Mouse (Mus musculus): ENCODE data around the gene Atp5g3.
A peak's percentile ranks its signal among the peaks of the same experiment; 100 is the strongest.

The Atp5g3 gene

DNA sequence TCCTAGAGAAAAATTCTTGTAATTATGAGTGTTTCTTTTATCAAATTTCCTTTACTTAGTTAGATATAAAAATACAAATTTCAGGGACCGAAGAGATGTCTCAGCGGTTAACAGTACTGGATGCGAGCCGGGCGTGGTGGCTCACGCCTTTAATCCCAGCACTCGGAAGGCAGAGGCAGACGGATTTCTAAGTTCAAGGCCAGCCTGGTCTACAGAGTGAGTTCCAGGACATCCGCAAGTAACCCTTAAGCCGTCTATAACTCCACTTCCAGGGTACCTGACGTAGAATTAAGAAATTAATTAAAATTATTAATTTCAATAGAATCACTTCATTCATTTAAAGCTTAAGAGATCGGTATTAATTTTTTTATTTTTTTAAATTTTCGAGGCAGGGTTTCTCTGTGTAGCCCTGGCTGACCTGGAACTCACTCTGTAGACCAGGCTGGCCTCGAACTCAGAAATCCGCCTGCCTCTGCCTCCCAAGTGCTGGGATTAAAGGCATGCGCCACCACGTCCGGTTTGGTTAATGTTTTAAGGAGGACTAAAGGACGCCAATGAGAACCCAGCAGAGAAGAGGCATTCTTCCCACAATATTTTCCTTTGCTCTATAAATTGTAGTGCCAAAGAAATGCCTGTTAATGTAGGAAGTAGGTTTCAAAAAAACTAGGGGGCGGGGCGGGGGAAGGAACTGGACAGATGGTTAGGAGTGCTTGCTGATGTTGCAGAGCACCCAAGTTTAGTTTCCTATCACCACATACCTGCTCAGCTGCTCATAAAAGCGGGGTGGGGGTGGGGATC lies 17.5 kb downstream of the Atp5g3 start:
- peak; percentile 34 for DNase-seq

DNA sequence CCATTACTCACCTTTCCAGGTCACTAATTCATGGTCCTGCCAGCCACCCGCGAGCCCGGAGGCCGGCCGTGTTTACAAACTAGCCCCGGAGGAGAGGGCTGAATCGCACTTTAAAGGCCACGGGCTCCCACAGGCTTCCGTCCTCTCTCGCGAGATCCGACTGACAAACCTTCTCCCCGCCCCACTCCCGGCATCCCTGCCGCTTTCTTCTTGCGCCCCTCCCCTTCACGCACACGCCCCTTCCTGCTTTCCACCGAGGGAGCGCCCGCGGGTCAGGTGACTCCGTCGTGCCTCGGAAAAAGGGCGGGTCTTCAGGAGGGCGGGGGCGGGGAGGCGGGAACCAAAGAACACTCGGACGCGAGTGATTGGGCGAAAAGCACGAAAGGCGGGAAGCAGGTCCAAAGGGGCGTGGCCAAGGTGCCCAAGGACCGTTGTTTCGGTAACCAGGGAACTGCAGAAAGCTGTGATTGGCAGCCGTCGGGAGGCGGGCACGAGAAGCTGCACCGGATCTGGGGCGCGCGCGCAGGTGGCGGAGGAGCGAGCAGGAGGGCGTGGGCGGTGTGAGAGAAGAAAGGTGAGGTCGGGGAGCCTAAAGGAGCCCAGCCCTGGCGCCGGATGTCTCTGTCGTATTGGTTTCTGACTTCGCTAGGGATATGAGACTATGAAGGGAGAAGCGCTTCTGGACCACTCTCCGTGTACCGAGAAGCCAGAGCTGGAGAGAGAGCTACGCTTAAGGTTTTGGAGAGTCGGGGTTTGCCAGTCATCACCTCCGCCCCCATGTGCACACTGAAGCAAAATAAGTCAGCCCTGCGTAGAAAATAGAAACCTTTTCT lies 18.4 kb downstream of the Atp5g3 start, which contains the start of gene Atf2:
Gene Atf2, minus strand, starts transcription at position 176 of the 833 bp plus-strand sequence.
- DNase-seq = peak; percentile 100

DNA sequence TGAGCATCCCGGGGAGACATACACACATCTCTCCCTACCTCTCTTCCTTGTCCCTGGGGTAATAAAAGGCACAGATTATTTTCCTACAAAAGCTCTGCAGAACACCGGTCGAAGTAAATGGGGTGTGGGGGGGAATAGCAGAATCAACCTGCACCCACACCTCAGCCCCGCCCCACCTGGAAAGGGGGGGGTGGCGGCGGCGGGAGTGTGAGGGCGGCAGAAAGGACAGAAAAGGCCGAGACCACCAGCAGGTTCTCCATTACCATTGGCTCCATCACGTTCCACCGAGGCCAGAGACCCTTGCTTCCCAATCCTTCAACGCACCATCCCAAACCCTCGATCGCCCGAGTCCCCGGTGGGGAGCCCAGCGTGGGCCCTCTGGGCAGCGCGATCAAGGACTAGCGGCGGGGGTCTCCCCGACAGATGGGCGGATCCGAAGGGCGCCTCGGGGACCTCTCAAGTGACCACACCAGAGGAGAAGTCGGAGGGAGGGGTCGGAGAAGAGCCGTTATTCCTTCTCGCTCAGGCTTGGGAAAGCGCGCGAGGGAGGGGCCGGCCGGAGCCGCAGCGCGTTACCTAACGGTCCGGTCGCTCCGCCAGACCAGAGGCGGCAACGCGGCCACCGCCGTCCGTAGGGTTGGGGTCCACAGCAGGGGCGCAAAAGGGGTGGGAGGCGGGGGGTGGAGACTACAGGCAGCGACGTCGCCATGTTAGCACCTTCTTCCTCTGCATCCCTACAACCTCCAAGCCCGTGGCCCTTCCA lies 19.2 kb downstream of the Atp5g3 start:
- peak; percentile 74 for DNase-seq

DNA sequence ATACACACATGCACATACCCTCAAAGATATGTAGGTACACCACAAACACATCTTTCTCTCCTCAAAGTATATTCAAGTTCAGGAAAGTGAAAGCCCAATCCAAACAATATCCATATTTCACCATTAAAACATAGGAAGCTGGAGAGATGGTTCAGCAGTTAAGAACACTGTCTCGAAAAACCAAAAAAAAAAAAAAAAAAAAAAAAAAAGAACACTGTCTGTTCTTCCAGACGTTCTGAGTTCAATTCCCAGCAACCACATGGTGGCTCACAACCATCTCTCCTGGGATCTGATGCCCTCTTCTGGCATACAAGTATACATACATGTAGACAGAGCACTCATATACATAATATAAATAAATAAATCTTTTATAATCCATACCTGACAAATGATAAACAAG lies 25.1 kb downstream of the Atp5g3 start:
- no peak for DNase-seq

GRCm38 (mm10) chr2:73877891-73878290 lies 33.2 kb downstream of the Atp5g3 start:
- no peak for DNase-seq

DNA sequence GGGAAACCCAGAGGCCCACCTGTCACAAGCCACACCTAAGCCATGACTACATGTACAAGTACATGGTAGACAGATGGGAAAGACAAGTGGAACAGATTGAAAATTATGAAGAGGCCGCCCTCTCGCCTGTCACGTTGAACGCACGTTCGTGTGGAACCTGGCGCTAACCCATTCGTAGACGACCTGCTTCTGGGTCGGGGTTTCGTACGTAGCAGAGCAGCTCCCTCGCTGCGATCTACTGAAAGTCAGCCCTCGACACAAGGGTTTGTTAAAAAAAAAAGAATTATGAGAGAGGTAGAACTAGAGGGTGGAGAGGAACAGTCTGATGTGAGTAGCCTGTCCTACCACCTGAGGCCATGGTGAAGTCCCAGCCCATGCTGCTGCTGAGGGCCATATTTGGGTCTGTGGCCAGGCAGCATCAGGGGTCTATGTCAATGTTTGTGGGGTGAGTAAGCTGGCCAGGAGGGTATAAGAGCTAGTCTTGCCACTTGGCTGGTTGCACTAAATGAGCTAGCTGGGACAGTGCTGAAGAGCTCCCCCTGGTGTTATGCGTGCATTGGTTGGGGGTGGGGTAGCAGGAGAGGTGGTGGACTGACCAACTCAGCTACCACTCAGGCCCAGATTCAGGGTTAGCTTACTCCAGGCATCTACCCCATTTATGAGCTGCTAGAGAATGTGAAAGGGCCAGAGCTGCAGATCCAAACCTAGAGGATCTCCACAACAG lies 43.2 kb downstream of the Atp5g3 start:
- peak; percentile 16 for DNase-seq

- no peak for DNase-seq
These were observed 51.0 kb downstream of the Atp5g3 start for GRCm38 (mm10) chr2:73860046-73860624.

All from embryo, embryonic 11 days (tissue).